Mouse (Mus musculus) ovary, adult 18-20 months (tissue): ENCODE results near the gene Senp5.
A peak's percentile ranks its signal among the peaks of the same experiment; 100 is the strongest.

Experiments used
- DNase-seq: peaks from one replicate; pipeline ENCODE4 v3.0.0; 2022; ENCODE audit warnings: low spot score, mixed read lengths

Gene Senp5

DNA sequence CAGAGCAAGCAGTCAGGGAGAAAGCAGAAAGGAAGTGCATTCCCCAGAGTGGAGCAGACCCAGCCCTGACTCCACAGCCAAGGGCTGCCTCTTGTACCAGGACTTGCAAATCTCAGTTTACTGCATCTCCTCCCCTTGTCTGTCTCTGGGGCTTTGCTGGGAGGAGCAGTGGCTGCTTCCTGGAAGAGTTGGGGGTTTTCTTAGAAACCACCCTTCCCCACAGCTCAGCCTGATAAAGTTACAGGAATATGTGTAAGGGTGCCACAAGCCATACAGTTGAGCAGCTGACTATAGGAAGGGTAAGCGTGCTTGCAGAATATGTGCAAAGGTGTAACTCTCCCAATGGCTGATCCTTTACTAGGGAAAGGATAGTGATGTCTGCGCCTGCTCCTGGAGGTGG, 62.5 kb downstream of the Senp5 start:
- DNase-seq = no peak

- no peak for DNase-seq
These were observed 64.2 kb downstream of the Senp5 start for GRCm38 (mm10) chr16:31938856-31939255.

DNA sequence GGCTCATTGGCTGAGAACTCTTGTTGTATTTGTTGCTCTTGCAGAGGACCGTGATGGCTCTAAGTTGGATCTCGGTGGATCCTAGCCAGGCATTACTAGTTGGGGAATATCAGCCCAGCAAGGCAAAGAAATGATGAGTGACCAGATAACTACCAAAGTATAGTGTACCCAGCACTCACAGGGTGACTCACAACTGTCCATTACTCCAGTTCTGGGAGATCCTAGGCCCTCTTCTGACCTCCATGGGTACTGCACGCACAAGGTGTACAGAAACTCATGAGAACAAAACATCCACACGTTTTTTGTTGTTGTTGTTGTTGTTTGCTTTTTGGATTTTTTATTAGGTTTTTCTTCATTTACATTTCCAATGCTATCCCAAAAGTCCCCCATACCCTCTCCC, 66.5 kb downstream of the Senp5 start:
- DNase-seq = no peak

DNA sequence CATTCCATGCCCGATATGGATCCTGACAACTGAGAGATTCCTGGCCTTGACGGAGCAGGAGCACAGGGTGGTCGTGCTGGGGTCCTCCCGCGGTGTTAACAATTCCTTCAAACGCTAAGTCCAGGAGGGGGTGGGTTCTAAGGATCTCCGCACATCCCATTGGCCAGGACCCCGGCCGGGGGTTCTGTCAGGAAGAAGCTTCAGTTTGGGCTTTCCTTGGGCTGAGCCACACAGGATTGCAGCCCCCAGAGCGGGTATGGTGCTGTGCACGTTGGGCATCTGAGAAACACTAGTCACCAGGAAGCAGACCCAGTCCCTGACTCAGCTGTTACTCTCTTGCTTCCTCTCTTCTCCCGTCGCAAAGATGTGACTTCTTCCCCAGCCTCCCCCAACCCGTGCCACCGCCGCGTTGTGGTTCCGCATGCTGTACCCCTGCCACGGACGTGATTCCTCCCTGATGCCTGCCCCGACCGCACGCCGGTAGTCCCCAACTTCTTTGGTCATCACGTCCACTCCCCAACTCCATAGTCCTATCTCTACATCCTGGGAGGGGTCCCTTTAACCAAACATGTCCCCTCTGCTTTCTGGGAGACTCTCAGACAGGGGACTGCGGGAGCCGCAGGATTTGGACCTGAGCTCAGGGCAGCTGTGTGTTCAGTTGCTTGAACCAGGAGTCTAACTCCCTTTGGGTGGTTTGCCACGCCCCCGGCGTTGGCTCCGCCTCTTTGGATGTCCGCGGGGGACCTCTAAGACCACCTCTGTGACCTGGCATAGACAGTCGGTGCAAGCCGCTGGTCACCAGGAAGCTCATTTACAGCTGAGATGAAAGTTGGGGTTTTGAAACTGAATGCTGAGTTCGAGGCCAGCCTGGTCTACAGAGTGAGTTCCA, 67.8 kb downstream of the Senp5 start:
- DNase-seq = no peak

GRCm38 (mm10) chr16:31934550-31935010, 68.5 kb downstream of the Senp5 start:
- DNase-seq = no peak

- no peak for DNase-seq
These were observed 69.1 kb downstream of the Senp5 start, which contains the start of gene Pigz for GRCm38 (mm10) chr16:31933751-31934549. Gene Pigz, plus strand, starts transcription at chr16:31933851.

GRCm38 (mm10) chr16:31932840-31933697, 70.0 kb downstream of the Senp5 start:
- DNase-seq = peak; percentile 78

DNA sequence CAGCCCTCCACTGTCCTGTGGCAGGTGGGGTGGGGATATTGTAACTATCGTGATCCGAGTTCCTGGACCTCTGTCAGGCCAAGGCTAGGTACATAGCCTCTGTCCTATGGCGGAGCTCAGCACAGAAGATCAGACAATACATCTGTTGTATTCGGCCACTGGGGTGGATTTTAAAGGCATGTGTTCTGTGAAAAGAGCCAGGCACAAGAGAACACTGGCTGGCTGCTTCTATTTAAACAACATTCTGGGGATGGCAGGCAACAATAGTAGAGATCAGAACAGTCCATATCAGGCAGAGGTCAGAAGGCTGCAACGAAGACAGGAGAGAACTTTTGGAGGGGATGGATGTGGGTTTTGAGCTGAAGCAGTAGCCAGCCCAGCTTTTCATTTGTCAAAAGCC, 70.8 kb downstream of the Senp5 start:
- DNase-seq = no peak

DNA sequence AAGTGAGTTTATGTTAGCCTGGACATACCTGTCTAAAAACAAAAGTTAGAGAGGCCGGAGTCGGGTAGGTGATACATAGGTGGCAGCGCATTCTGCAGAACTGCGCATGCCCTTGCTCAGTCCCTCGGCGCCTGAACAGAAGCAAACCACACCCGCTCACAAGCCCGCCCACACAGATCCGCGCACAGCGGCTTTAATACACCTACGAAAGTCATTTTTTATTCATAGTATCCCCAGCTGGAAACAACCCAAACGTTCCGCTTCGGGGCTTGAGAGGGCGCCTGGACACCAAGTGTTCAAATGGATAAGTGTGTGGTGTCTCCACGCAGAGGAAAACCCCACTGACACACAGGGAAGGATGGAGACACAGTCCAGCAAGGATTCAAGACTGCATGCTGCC, 71.8 kb downstream of the Senp5 start:
- no peak for DNase-seq

DNA sequence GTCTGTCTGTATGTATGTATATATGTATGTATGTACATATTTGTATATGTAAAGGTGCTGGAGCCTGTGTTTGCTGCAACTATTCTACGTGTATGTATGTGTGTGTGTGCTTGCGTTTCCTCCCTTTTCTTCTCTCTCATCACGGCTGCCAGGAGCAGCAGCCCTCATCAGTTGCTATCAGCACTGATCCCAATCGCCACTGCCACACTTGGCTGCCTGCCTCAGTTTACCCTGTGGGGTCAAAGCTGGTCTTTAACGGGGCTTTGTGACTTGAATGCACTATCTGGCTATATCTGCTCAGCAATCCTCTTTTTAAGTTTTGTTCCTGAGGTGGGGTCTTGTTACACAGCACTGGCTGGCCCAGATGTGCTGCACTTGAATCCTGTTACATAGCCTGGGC, 75.7 kb downstream of the Senp5 start:
- no peak for DNase-seq

GRCm38 (mm10) chr16:31926547-31927182, 76.4 kb downstream of the Senp5 start:
- DNase-seq = no peak

DNA sequence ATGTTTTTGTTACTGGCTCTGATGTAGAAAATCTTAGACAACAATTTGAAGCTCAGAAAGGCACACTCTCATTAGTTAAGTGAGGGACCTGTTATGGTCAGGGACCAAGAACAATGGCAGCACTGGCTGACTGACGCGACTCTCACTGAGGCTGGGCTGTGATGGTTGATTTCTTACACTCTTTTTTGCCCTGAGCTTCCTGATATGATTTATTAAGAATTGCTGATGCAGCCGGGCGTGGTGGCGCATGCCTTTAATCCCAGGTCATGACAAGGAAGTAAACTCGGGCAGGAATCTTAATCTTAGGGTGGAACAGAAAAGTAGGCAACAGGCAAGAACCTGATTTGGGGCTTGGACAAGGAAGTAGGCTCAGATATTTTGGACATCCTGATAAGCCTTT, 77.0 kb downstream of the Senp5 start:
- DNase-seq = no peak

DNA sequence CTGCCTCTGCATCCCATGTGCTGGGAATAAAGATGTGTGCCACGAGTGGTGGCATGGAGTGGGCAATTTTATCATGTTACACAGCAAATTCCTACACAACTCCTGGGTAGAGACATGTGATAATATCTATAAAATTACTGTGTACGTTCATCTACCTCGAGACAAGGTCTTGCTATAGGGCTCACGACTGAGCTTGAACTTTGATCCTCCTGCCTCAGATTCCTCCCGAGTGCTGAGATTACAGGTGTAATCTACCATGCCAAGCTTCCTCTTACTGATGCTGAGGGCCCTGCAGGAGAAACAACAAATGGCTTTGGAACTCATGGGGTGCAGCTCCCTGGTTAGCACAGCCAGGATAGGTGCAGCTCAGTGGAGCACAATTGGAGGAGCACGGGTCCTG, 78.7 kb downstream of the Senp5 start:
- DNase-seq = no peak

DNA sequence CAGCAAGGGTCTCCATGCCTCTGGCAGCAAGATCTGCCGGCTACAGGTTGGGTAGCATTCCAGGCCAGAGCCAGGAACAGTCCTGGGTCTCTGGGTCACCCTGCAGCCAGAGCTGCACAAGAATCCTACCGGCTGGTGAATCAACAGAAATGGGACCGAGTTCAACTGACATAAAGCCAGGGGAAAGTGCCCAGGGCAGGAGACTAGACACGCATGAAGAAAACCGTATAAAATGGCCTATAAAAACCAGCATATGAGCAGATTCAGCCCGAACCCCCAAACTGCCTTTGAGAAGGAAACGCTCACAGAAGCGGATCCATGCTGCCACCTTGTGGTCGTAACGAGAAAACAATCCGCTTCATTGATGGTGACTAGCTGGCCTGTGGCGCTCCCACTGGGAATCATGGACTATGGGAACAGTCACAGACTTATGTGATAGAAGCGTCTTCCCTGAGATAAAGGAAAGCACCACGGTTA, 84.8 kb downstream of the Senp5 start:
- peak; percentile 25 for DNase-seq

GRCm38 (mm10) chr16:31917776-31918175, 85.3 kb downstream of the Senp5 start:
- DNase-seq = no peak

- no peak for DNase-seq
These were observed 92.7 kb downstream of the Senp5 start for GRCm38 (mm10) chr16:31910281-31910847.
